In genomic region chr1:131657945-131658354, GRCm38 (mm10) we compare ENCODE assay signal across 8 mouse cellular contexts. TPM values are rescaled to one million over a fixed set of nuclear protein-coding genes. Genes with fewer than 3 reads are reported as not detected.
DNase-seq lines count a peak whose midpoint lies in the region; ATAC-seq and TF ChIP-seq lines count a peak whose summit lies in the region.

No protein-coding gene starts in this region.

- H3K36me3 ChIP-seq in ES-E14 (ENCODE audit: control insufficient read depth, insufficient read depth, low read length, poor library complexity, severe bottlenecking): no peaks in the 10 kb centered on the region
- no peaks in the 10 kb centered on the region for H3K36me3 ChIP-seq in forebrain, postnatal 0 days (ENCODE audit: insufficient read depth)
- no peaks in the 10 kb centered on the region for H3K36me3 ChIP-seq in lung, embryonic 15.5 days

- peaks cover 0 to 3% of the 10 kb centered on the region in 2 experiments; a peak in 1 of 4 replicates for H3K4me1 ChIP-seq in ES-E14 (ENCODE audit: control insufficient read depth in 2 of 2, insufficient read depth in 2 of 2, low read length in 2 of 2, poor library complexity in 1 of 2)
- H3K4me1 ChIP-seq in forebrain, postnatal 0 days (ENCODE audit: insufficient read depth): peaks cover 8% of the 10 kb centered on the region; the same call in 1 of the 2 replicates
- H3K4me1 ChIP-seq in lung, embryonic 15.5 days: peaks cover 7% of the 10 kb centered on the region

- DNase-seq in ES-E14 (ENCODE audit: low read depth, low spot score): peak; percentile 92
- peak; percentile 90 to 92 for DNase-seq in cerebellum, adult 18-20 months
- peak; percentile 98 for DNase-seq in forebrain, postnatal 0 days
- DNase-seq in heart, postnatal 4 days: peak; percentile 94
- peak; percentile 86 to 94 for DNase-seq in layer of hippocampus, adult 8-10 months (ENCODE audit: low spot score in 2 of 2)
- DNase-seq in ovary, adult 18-20 months (ENCODE audit: low spot score): peak; percentile 79
- peak; percentile 95 for DNase-seq in thymus, postnatal 0 days (ENCODE audit: low spot score)

- H3K27me3 ChIP-seq in forebrain, postnatal 0 days (ENCODE audit: insufficient read depth, low read length): no peaks in the 10 kb centered on the region
- H3K27me3 ChIP-seq in lung, embryonic 15.5 days: no peaks in the 10 kb centered on the region

- WGBS in forebrain, postnatal 0 days: under 1% methylated on average over 11 of the region's 11 CpGs
- 0% methylated on average over 11 of the region's 11 CpGs for WGBS in lung, embryonic 15.5 days

- no peak overlapping the region; the same call in 1 of the 2 replicates for H3K9ac ChIP-seq in ES-E14 (ENCODE audit: insufficient read depth, low read depth, low read length, poor library complexity, severe bottlenecking)
- peak overlapping the region; percentile 52 for H3K9ac ChIP-seq in forebrain, postnatal 0 days
- H3K9ac ChIP-seq in lung, embryonic 15.5 days: no peak overlapping the region

- no peak overlapping the region for H3K27ac ChIP-seq in ES-E14 (ENCODE audit: insufficient read depth, low read depth, low read length, poor library complexity, severe bottlenecking)
- peak overlapping the region; percentile 89 for H3K27ac ChIP-seq in forebrain, postnatal 0 days (ENCODE audit: low read depth, low read length)
- 0 out of 2 replicates have a peak overlapping the region, but pooled peaks have one; percentile 7 for H3K27ac ChIP-seq in lung, embryonic 15.5 days

- no peak overlapping the region for H3K4me3 ChIP-seq in ES-E14 (ENCODE audit: insufficient read depth in 1 of 2, low read depth in 1 of 2, low read length in 2 of 2, poor library complexity in 1 of 2, severe bottlenecking in 1 of 2)
- H3K4me3 ChIP-seq in forebrain, postnatal 0 days (ENCODE audit: low read depth, low read length): peak overlapping the region; percentile 20
- peak overlapping the region; percentile 11; the same call in 1 of the 2 replicates for H3K4me3 ChIP-seq in lung, embryonic 15.5 days

- H3K9me3 ChIP-seq in ES-E14 (ENCODE audit: control insufficient read depth, insufficient read depth, low read depth, low read length): no peaks in the 10 kb centered on the region
- H3K9me3 ChIP-seq in forebrain, postnatal 0 days (ENCODE audit: low read length): no peaks in the 10 kb centered on the region
- H3K9me3 ChIP-seq in lung, embryonic 15.5 days: no peaks in the 10 kb centered on the region

- peak; percentile 96 for TF ChIP-seq CTCF in forebrain, postnatal 0 days (IDR thresholded peaks at IDR 0.05; ENCODE audit: low read depth)

- peak overlapping the region; percentile 36 for H3K4me2 ChIP-seq in forebrain, postnatal 0 days (ENCODE audit: low read depth)
- H3K4me2 ChIP-seq in lung, embryonic 15.5 days: peak overlapping the region; percentile 41

- in situ Hi-C loops in ES-E14 (cut with MboI; ENCODE audit: low sequenced_read_pairs in 2 of 2, unreplicated experiment in 2 of 2): no loop called here

- peak; percentile 96 for ATAC-seq in forebrain, postnatal 0 days
- peak; percentile 68; the same call in 1 of the 2 replicates for ATAC-seq in lung, embryonic 15.5 days (ENCODE audit: borderline replicate concordance, extremely low read depth, low FRiP score, low TSS enrichment)

TF ChIP-seq in ES-E14, 5 proteins besides CTCF, POLR2A, EP300 and RAD21:
- TF ChIP-seq CHD2 (IDR thresholded peaks at IDR 0.05; ENCODE audit: low read depth, low read length) (no peak), ZC3H11A (IDR thresholded peaks at IDR 0.05; ENCODE audit: borderline replicate concordance, low read depth, low read length) (peak; percentile 32; the same call in 1 of the 2 replicates), HCFC1 (IDR thresholded peaks at IDR 0.05; ENCODE audit: borderline replicate concordance, insufficient read depth, low read length) (no peak), MAFK (IDR thresholded peaks at IDR 0.05; ENCODE audit: insufficient read depth, low read depth, low read length) (no peak), ZNF384 (IDR thresholded peaks at IDR 0.05; ENCODE audit: low read depth, low read length) (peak; percentile 85)

RNA-seq across cellular contexts. Expression of gene Ctse, which starts 19.8 kb away (rescaled TPM):
- total RNA-seq in ES-E14 (2012; rRNA removed): not detected in 2 replicates
- 0.23 and 0.57 TPM in 2 replicates for total RNA-seq in forebrain, postnatal 0 days (2014; rRNA removed)
- polyA plus RNA-seq in forebrain, postnatal 0 days (2015; fragmentation: Nextera tagmentation; extraction: Ambion mirVana): 0.08 TPM in 1 of 2 replicates, not detected in the other
- 1 to 10 TPM in 1 of 2 experiments, under 1 TPM in 1; 0.81 to 2.1 TPM for total RNA-seq in heart, postnatal 4 days (2021)
- total RNA-seq in layer of hippocampus, adult 8-10 months (2022): 10 to 100 TPM in 1 of 4 experiments, 1 to 10 TPM in 1, not detected in 2; 7.9 to 12.2 TPM
- polyA plus RNA-seq in lung, embryonic 15.5 days (2015; fragmentation: Nextera tagmentation; extraction: Ambion mirVana): 0.72 and 0.80 TPM in 2 replicates
- polyA plus RNA-seq in thymus, postnatal 0 days (2015; fragmentation: Nextera tagmentation; extraction: Ambion mirVana): 6.8 and 9.0 TPM in 2 replicates

RNA-seq across cellular contexts. Expression of gene Rab7b, which starts 30.5 kb away (rescaled TPM):
- 0.16 and 0.18 TPM in 2 replicates for total RNA-seq in ES-E14 (2012; rRNA removed)
- 0.29 and 0.85 TPM in 2 replicates for total RNA-seq in forebrain, postnatal 0 days (2014; rRNA removed)
- 1.3 and 1.9 TPM in 2 replicates for polyA plus RNA-seq in forebrain, postnatal 0 days (2015; fragmentation: Nextera tagmentation; extraction: Ambion mirVana)
- total RNA-seq in heart, postnatal 4 days (2021): 1 to 10 TPM; 2.6 to 3.6 TPM
- 10 to 100 TPM in 1 of 4 experiments, 1 to 10 TPM in 2, under 1 TPM in 1; 0.85 to 15.3 (median 5.2) TPM for total RNA-seq in layer of hippocampus, adult 8-10 months (2022)
- 2.3 and 3.0 TPM in 2 replicates for polyA plus RNA-seq in lung, embryonic 15.5 days (2015; fragmentation: Nextera tagmentation; extraction: Ambion mirVana)
- polyA plus RNA-seq in thymus, postnatal 0 days (2015; fragmentation: Nextera tagmentation; extraction: Ambion mirVana): 3.8 and 4.2 TPM in 2 replicates

RNA-seq across cellular contexts. Expression of gene Avpr1b, which starts 58.9 kb away (rescaled TPM):
- total RNA-seq in ES-E14 (2012; rRNA removed): not detected in 2 replicates
- total RNA-seq in forebrain, postnatal 0 days (2014; rRNA removed): not detected in 2 replicates
- polyA plus RNA-seq in forebrain, postnatal 0 days (2015; fragmentation: Nextera tagmentation; extraction: Ambion mirVana): not detected in 2 replicates
- total RNA-seq in heart, postnatal 4 days (2021): not detected
- total RNA-seq in layer of hippocampus, adult 8-10 months (2022): under 1 TPM; 0.27 to 0.49 (median 0.40) TPM
- not detected in 2 replicates for polyA plus RNA-seq in lung, embryonic 15.5 days (2015; fragmentation: Nextera tagmentation; extraction: Ambion mirVana)
- not detected in 2 replicates for polyA plus RNA-seq in thymus, postnatal 0 days (2015; fragmentation: Nextera tagmentation; extraction: Ambion mirVana)

Comparison
In these comparisons a context has a peak if more than half of its experiments do, and no peak if none do; other contexts are left out.
1. H3K4me3 ChIP-seq: peak in forebrain, postnatal 0 days (single experiment) and lung, embryonic 15.5 days (single experiment); none in ES-E14 (0 of 2).
2. Peak in every context shown above with its lines, with median percentiles within 50 percentile points of each other: DNase-seq.